Mouse (Mus musculus): ENCODE results near the gene Gng2. TPM values are rescaled to one million over a fixed set of nuclear protein-coding genes. Genes with fewer than 3 reads are reported as not detected.

Gng2 gene
- polyA plus RNA-seq, 1 experiment from 2014 or later: 249 TPM

- no peaks in the 10 kb centered on the region for H3K36me3 ChIP-seq
- ATAC-seq (ENCODE audit: low FRiP score, low read depth): no peak
- no peak overlapping the region for H3K27ac ChIP-seq
- no peak overlapping the region for H3K4me3 ChIP-seq
- no peaks in the 10 kb centered on the region for H3K27me3 ChIP-seq (replicated peaks)
- H3K9ac ChIP-seq: no peak overlapping the region
- H3K4me2 ChIP-seq (replicated peaks): no peak overlapping the region
- H3K9me3 ChIP-seq: no peaks in the 10 kb centered on the region
- peaks cover 9% of the 10 kb centered on the region; the same call in 1 of the 2 replicates for H3K4me1 ChIP-seq
- WGBS: 91% methylated on average over 8 of the region's 8 CpGs
Observed at GRCm38 (mm10) chr14:19992873-19993569, 15.6 kb upstream of the Gng2 start.

DNA sequence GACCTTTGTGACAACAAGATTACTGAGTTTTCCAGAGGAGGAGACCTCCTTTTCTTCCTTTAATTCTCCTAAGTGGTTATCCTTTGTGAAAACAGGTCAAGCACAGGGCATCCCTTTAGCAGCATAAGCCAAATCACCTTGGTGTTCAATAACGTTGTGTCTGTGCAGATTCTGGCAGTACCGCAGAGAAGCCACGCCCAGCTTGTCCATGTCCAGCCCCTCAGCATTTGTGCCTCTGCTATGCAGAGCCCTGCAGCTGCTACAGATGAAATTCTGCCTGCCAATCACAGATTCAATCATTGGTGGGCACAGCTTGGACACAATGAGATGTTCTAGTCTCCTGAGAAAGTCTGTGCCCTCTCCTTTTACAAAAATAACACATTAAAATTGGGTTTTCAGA lies 14.4 kb upstream of the Gng2 start:
- Histone ChIP-seq H3K4me3 (no peak overlapping the region), H3K9me3 (no peaks in the 10 kb centered on the region), H3K27ac (no peak overlapping the region), H3K36me3 (no peaks in the 10 kb centered on the region), H3K27me3 (replicated peaks) (no peaks in the 10 kb centered on the region), H3K4me1 (peaks cover 10% of the 10 kb centered on the region), H3K4me2 (replicated peaks) (no peak overlapping the region), H3K9ac (no peak overlapping the region)
- whole genome bisulfite sequencing: 14% methylated on average over 3 of the region's 3 CpGs
- ATAC-seq (ENCODE audit: low FRiP score, low read depth): no peak

GRCm38 (mm10) chr14:19990436-19990993 lies 13.1 kb upstream of the Gng2 start:
- no peaks in the 10 kb centered on the region for H3K9me3 ChIP-seq

GRCm38 (mm10) chr14:19988410-19988809 lies 11.0 kb upstream of the Gng2 start:
- no peaks in the 10 kb centered on the region for H3K9me3 ChIP-seq
- H3K4me3 ChIP-seq: no peak overlapping the region
- H3K4me2 ChIP-seq (replicated peaks): no peak overlapping the region
- WGBS: 94% methylated on average over 3 of the region's 3 CpGs
- no peak for ATAC-seq (ENCODE audit: low FRiP score, low read depth)
- H3K4me1 ChIP-seq: peaks cover 34% of the 10 kb centered on the region
- H3K27me3 ChIP-seq (replicated peaks): no peaks in the 10 kb centered on the region
- H3K27ac ChIP-seq: no peak overlapping the region
- no peaks in the 10 kb centered on the region for H3K36me3 ChIP-seq
- no peak overlapping the region for H3K9ac ChIP-seq

More at GRCm38 (mm10) chr14:19990436-19990993, 13.1 kb upstream of the Gng2 start:
- Histone ChIP-seq H3K4me2 (replicated peaks) (no peak overlapping the region), H3K36me3 (no peaks in the 10 kb centered on the region), H3K27ac (no peak overlapping the region), H3K9ac (no peak overlapping the region), H3K27me3 (replicated peaks) (no peaks in the 10 kb centered on the region), H3K4me1 (peaks cover 23% of the 10 kb centered on the region), H3K4me3 (no peak overlapping the region)
- WGBS: 25% methylated on average over 1 of the region's 1 CpGs
- no peak for ATAC-seq (ENCODE audit: low FRiP score, low read depth)

DNA sequence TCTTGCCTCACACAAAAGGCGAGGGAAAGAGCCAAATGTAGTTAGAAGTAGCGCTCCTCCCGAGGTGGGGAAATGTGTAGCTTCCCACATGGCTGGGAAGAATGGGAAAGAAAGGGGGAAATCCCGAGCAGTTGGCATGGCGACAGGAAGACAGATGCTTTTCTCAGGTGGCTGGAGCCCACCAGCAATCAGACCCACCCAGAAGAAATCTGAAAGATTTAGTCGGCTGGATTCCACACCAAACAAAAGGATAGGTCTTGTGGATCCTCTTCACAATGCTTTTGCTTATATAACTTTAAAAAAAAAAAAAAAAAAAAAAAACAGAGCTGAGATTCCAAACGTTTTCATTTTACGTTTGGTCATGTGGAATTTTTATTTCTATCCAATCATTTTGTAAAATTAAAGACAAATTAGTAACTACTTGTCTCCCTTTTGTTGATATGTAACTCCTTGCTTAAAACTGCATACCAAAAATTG lies 10.0 kb upstream of the Gng2 start:
- Histone ChIP-seq H3K27me3 (replicated peaks) (no peaks in the 10 kb centered on the region), H3K4me3 (peak overlapping the region; percentile 18; the same call in 1 of the 2 replicates), H3K4me1 (peaks cover 34% of the 10 kb centered on the region), H3K36me3 (no peaks in the 10 kb centered on the region), H3K9me3 (no peaks in the 10 kb centered on the region), H3K27ac (peak overlapping the region; percentile 90), H3K9ac (peak overlapping the region; percentile 36; the same call in 1 of the 2 replicates), H3K4me2 (replicated peaks) (peak overlapping the region; percentile 59)
- WGBS: 6% methylated on average over 8 of the region's 8 CpGs
- ATAC-seq (ENCODE audit: low FRiP score, low read depth): peak; percentile 67

- under 1% methylated on average over 13 of the region's 13 CpGs for WGBS
Observed at GRCm38 (mm10) chr14:19986614-19987357, 9.4 kb upstream of the Gng2 start.

DNA sequence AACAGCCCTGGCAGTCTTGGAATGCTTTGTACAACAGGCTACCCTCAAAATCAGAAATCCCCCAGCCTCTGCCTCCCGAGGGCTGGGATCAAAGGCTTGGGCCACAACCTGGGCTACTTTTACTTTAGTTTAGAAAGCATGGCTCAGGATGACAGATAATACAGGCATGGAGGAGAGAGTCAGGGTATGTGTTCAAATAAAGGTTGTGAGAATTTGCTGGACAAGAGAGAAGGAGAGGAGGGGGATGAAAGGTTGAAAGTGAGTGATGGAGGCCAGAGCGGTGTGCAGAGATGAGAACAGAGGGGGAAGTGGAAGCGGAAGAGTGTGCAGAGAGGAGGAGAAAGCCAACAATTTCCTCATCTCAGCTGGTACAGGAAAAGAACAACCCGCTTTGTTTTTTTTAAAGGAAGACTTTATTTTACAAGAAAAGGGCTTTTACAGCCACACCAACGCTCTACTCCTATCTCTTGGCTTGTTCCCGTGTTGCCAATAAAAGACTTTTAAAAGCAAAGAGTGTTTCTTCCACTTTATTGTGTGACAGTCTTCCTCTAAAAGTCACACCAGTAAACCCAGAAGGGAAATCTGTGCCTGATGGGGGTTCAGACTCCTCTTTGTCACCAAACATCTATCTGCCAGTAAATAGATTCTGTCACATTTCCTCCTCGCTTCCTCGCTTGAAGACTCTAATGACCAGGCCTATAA lies 8.6 kb upstream of the Gng2 start:
- H3K36me3 ChIP-seq: no peaks in the 10 kb centered on the region
- no peaks in the 10 kb centered on the region for H3K9me3 ChIP-seq
- H3K27ac ChIP-seq: peak overlapping the region; percentile 90
- 19% methylated on average over 8 of the region's 8 CpGs for WGBS
- no peaks in the 10 kb centered on the region for H3K27me3 ChIP-seq (replicated peaks)
- H3K4me1 ChIP-seq: peaks cover 30% of the 10 kb centered on the region
- no peak for ATAC-seq (ENCODE audit: low FRiP score, low read depth)
- no peak overlapping the region for H3K4me3 ChIP-seq
- peak overlapping the region; percentile 17; the same call in 1 of the 2 replicates for H3K9ac ChIP-seq
- H3K4me2 ChIP-seq (replicated peaks): peak overlapping the region; percentile 59

More at GRCm38 (mm10) chr14:19986614-19987357, 9.4 kb upstream of the Gng2 start:
- Histone ChIP-seq H3K9ac (peak overlapping the region; percentile 36; the same call in 1 of the 2 replicates), H3K4me3 (peak overlapping the region; percentile 18; the same call in 1 of the 2 replicates), H3K4me2 (replicated peaks) (peak overlapping the region; percentile 59), H3K9me3 (no peaks in the 10 kb centered on the region), H3K4me1 (peaks cover 33% of the 10 kb centered on the region), H3K27ac (peak overlapping the region; percentile 90), H3K36me3 (no peaks in the 10 kb centered on the region), H3K27me3 (replicated peaks) (no peaks in the 10 kb centered on the region)
- ATAC-seq (ENCODE audit: low FRiP score, low read depth): peak; percentile 91

DNA sequence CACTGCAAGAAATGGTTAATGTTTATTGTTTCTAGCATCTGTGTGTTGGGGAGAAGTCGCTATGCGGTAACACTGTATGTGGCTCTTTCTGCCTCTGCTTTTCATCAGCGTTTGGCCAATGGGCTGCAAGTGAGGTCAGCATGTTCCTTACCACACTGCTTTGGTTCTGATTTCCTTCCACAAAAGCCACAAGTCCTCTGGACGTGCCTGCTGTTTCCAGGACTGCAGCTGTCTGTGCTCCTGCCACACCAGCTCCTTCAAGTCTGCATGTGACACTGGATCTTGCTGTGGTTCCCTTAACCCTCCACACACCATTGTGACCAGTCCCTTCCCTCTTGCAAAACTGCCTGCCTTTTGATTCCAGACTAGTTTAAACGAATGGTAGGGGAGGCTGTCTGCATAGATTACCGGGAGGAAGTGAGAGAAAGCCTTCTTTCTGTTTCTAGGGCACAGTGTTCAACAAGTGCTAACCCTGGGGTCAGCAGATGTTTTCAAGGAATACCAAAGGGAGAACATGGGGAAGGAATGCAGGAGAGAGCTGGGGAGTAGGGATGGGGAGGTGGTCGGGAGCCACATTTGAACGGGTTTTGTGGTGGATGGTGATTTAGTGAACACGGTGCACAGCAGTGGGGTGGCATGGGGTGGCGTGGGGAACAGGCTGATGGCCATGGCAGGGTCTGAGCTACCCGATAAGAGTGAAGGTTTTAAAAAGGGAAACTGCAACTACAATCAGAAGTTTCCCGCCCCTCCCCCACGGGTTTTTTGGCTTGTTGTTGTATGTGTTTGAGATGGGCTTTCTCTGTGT lies 7.9 kb upstream of the Gng2 start:
- H3K36me3 ChIP-seq: no peaks in the 10 kb centered on the region
- ATAC-seq (ENCODE audit: low FRiP score, low read depth): 0 out of 2 replicates have a peak, but pooled peaks have one; percentile 2
- 0 out of 2 replicates have a peak overlapping the region, but pooled peaks have one; percentile 17 for H3K9ac ChIP-seq
- WGBS: 8% methylated on average over 13 of the region's 13 CpGs
- H3K27ac ChIP-seq: peak overlapping the region; percentile 90; the same call in 1 of the 2 replicates
- no peak overlapping the region for H3K4me3 ChIP-seq
- H3K4me1 ChIP-seq: peaks cover 25% of the 10 kb centered on the region
- peak overlapping the region; percentile 59 for H3K4me2 ChIP-seq (replicated peaks)
- H3K27me3 ChIP-seq (replicated peaks): no peaks in the 10 kb centered on the region
- no peaks in the 10 kb centered on the region for H3K9me3 ChIP-seq

GRCm38 (mm10) chr14:19976421-19977270 lies 781 bp downstream of the Gng2 start:
- WGBS: under 1% methylated on average over 24 of the region's 24 CpGs
- Histone ChIP-seq H3K4me1 (peaks cover 27% of the 10 kb centered on the region), H3K36me3 (no peaks in the 10 kb centered on the region), H3K27me3 (replicated peaks) (no peaks in the 10 kb centered on the region), H3K9ac (peak overlapping the region; percentile 72), H3K27ac (peak overlapping the region; percentile 92), H3K9me3 (no peaks in the 10 kb centered on the region), H3K4me2 (replicated peaks) (peak overlapping the region; percentile 62), H3K4me3 (peak overlapping the region; percentile 57)
- ATAC-seq (ENCODE audit: low FRiP score, low read depth): peak; percentile 96

GRCm38 (mm10) chr14:19974978-19975493 lies 2.4 kb downstream of the Gng2 start:
- ATAC-seq (ENCODE audit: low FRiP score, low read depth): no peak

More at GRCm38 (mm10) chr14:19974978-19975493, 2.4 kb downstream of the Gng2 start:
- no peaks in the 10 kb centered on the region for H3K36me3 ChIP-seq
- peak overlapping the region; percentile 39 for H3K4me3 ChIP-seq
- WGBS: 21% methylated on average over 11 of the region's 11 CpGs
- no peaks in the 10 kb centered on the region for H3K27me3 ChIP-seq (replicated peaks)
- H3K9me3 ChIP-seq: no peaks in the 10 kb centered on the region
- peaks cover 40% of the 10 kb centered on the region for H3K4me1 ChIP-seq
- H3K27ac ChIP-seq: peak overlapping the region; percentile 58
- peak overlapping the region; percentile 58 for H3K9ac ChIP-seq
- H3K4me2 ChIP-seq (replicated peaks): peak overlapping the region; percentile 61
